Mouse (Mus musculus) erythroblast, embryonic 14.5 days (primary cell): ENCODE data around the gene Vps26c.

Experiments
- GATA1 ChIP-seq: IDR thresholded peaks from 2 replicates; pipeline ENCODE4 v1.6.1; 2012; ENCODE audit warnings: low read length, inconsistent platforms, mixed read lengths
- TAL1 ChIP-seq: IDR thresholded peaks from 3 replicates; pipeline ENCODE4 v1.6.1; 2012; ENCODE audit warnings: low read length, inconsistent platforms, mixed read lengths

GRCm38 (mm10) chr16:94507071-94507470, 19.6 kb downstream of the Vps26c start:
- TF ChIP-seq GATA1 (no peak), TAL1 (no peak)
